Mouse (Mus musculus) hindbrain, embryonic 13.5 days (tissue): Measurements from ENCODE around the gene Akain1. TPM values are rescaled to one million over a fixed set of nuclear protein-coding genes. Genes with fewer than 3 reads are reported as not detected.

ENCODE experiments used
- polyA plus RNA-seq: library from polyadenylated mRNA; unstranded; fragments of >200 nt; fragmentation: Nextera tagmentation; extraction: Ambion mirVana; gene quantifications from 2 replicates; pipeline ENCODE4 v1.2.1, GENCODE M21; 2015

Akain1 gene
- polyA plus RNA-seq, 1 experiment from 2014 or later = 0.96 TPM

Other genes with a start within 250 kb of the Akain1 start
- 32.9 and 33.3 TPM in 2 replicates for gene Zbtb14, start 56.3 kb upstream of the Akain1 start, polyA plus RNA-seq